Mouse (Mus musculus) embryonic fibroblast, embryonic 13.5 days (primary cell): ENCODE data around the gene Hipk2. TPM values are rescaled to one million over a fixed set of nuclear protein-coding genes. Genes with fewer than 3 reads are reported as not detected.
A peak's percentile ranks its signal among the peaks of the same experiment; 100 is the strongest.
"Not testable (repeated sequence)": the region's sequence is repeated elsewhere in the genome, so short reads cannot be mapped to it uniquely, and the experiment has no call there.

ENCODE experiments used
- H3K27ac ChIP-seq: 2 replicates; pipeline ENCODE4 v1.5.1; 2012; ENCODE audit warnings: low read length, control low read depth, inconsistent platforms; ENCODE audit not compliant: insufficient read depth
- H3K4me1 ChIP-seq: 2 replicates; pipeline ENCODE4 v1.6.1; 2011; ENCODE audit warnings: low read length; ENCODE audit not compliant: control insufficient read depth, insufficient read depth
- H3K4me3 ChIP-seq: 2 replicates; pipeline ENCODE4 v1.5.1; 2011; ENCODE audit warnings: mild to moderate bottlenecking, control low read depth, low read length; ENCODE audit not compliant: insufficient read depth
- CTCF ChIP-seq: IDR thresholded peaks from 2 replicates; pipeline ENCODE4 v1.5.1; 2011; ENCODE audit warnings: mild to moderate bottlenecking, control low read depth, low read length, moderate library complexity, borderline replicate concordance; ENCODE audit not compliant: insufficient read depth
- POLR2A ChIP-seq: IDR thresholded peaks from 2 replicates; pipeline ENCODE4 v1.6.1; 2011; ENCODE audit warnings: low read depth, mild to moderate bottlenecking, control low read depth, low read length, moderate library complexity
- polyA plus RNA-seq: library from polyadenylated mRNA; stranded (reverse); fragments of >200 nt; gene quantifications from 2 replicates; pipeline ENCODE4 v1.2.4, GENCODE M21; 2011; ENCODE audit warnings: low read depth; ENCODE audit not compliant: missing spikeins, insufficient read length

Gene Hipk2
- polyA plus RNA-seq, 1 experiment = 33.1 TPM

DNA sequence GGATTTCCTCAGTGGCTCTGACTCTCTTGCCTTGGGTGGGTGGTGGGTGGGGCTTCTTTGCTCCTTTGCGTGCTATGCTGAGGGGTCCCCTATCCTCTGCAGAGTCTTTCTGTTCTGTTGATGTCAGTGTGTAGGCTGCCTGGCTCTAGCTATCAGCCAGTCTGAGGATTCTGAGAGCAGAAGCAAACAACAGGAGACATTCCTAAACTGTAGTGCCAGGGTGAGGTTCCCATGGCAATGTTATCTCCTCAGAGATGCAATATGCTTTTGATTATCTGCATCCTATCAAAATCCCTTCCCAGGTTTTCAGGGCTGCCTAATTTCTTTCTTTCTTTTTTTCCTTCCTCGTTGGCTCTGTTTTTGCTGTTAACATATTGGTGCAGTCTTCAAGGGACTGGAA lies 193.4 kb downstream of the Hipk2 start:
- H3K27ac ChIP-seq = no peak overlapping the region
- H3K4me3 ChIP-seq = no peak overlapping the region
- H3K4me1 ChIP-seq = no peaks in the 10 kb centered on the region
- TF ChIP-seq POLR2A = no peak
- TF ChIP-seq CTCF = no peak

DNA sequence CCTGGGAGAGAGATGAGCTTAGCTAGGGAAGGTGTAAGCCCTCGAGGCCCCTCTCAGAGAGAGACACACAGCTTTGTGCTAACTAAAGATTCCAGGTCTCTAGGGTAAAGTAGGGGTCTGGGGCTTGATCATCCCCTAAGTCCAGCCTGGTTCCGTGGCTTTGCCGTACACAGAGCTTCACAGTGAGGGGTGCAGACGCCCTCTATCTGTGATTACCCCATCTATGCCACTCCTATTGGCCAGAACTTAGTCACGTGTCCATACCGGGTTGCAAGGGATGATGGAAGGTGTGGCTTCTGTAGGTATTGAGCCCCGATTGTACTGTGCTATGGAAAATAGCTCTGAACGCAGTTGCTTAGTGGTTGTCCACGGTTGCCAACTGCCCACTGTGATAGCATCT lies 198.3 kb downstream of the Hipk2 start:
- Histone ChIP-seq H3K27ac (no peak overlapping the region), H3K4me3 (no peak overlapping the region), H3K4me1 (no peaks in the 10 kb centered on the region)
- TF ChIP-seq CTCF = no peak
- TF ChIP-seq POLR2A = no peak

DNA sequence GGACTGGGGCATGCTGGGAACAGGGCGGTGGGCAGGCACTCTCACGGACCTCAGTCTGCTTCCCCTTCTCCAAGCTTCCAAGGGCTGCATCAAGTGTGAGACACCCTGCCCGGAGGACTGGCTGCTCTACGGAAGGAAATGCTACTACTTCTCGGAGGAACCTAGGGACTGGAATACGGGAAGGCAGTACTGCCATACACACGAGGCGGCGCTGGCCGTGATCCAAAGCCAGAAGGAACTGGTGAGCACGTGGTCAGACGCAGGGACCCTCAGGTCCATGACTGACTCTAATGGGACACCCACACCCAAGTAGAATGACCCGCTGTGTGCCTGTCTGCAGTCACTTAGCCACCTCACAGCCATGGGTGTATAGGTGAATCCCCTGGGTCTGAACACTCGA lies 199.2 kb downstream of the Hipk2 start:
- Histone ChIP-seq H3K4me1 (no peaks in the 10 kb centered on the region), H3K4me3 (no peak overlapping the region), H3K27ac (no peak overlapping the region)
- TF ChIP-seq POLR2A (no peak), CTCF (no peak)

DNA sequence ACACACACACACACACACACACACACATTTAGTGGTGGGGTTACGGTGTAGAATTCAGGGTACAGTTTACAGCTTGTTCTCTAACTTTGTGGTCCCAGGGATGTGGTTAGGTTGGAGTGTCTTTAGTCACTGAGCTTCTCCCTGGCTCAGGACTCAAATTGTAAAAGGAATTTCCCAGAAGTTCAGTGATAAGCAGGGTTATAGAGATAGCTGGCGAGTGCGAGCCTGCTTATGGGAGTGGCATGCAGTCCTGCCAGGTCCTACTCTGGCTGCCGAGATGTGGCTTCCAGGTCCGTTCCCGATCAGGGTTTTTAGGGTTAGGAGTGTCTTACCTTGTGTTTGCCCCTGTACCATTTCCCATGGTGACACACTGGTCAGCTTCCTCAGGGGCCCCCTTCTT lies 199.7 kb downstream of the Hipk2 start:
- no peaks in the 10 kb centered on the region for H3K4me1 ChIP-seq
- no peak for TF ChIP-seq CTCF
- no peak for TF ChIP-seq POLR2A
- no peak overlapping the region for H3K27ac ChIP-seq
- no peak overlapping the region for H3K4me3 ChIP-seq

DNA sequence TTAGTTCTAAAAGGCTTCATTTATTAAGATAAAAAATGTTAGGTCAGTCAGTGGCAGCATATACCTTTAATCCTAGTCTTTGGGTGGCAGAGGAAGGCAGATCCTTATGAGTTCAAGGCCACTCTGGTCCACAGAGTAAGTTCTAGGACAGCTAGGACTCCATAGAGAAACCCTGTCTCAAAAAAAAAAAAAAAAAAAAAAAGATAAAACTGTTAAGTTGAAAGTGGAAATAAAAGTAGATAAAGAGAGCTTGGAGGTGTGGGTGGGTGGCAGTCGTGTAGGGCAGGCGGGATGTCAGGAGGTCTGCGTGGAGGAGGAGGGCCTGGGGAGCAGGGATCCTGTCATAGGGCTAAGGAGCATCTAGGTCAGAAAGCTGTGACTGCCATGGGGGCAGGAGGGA lies 204.0 kb downstream of the Hipk2 start:
- peaks cover 4% of the 10 kb centered on the region; the same call in 1 of the 2 replicates for H3K4me1 ChIP-seq
- TF ChIP-seq CTCF (no peak), POLR2A (no peak)
- no peak overlapping the region for H3K27ac ChIP-seq
- no peak overlapping the region for H3K4me3 ChIP-seq

DNA sequence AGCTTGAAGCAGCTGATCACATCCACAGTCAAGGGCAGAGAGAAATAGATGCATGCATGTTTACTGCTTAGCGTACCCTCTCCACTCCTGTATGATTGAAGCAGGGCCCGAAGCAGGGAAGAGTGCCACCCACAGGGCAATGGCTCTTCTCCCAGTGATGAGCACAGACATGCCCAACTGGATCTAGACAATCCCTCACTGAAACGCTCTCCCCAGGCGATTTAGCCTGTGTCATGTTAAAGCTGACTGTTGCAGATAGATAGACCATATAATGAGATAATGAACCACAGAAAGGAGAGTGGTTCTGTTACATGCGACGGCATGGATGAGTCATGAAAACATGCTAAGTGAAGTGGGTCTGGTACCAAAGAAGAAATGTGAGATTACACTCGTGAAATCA lies 204.7 kb downstream of the Hipk2 start:
- Histone ChIP-seq H3K4me3 (no peak overlapping the region), H3K4me1 (peaks cover 4% of the 10 kb centered on the region; the same call in 1 of the 2 replicates), H3K27ac (no peak overlapping the region)
- TF ChIP-seq CTCF (no peak), POLR2A (no peak)

DNA sequence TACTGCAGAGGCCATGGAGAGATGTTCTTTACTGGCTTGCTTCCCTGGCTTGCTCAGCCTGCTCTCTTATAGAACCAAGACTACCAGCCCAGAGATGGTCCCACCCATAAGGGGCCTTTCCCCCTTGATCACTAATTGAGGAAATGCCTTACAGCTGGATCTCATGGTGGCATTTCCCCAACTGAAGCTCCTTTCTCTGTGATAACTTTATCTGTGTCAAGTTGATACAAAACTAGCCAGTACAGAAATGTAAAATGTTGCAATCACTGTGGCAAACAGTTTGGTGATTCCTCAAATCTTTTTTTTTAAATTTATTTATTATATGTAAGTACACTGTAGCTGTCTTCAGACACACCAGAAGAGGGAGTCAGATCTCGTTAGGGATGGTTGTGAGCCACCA lies 205.5 kb downstream of the Hipk2 start:
- not testable (repeated sequence) for H3K27ac ChIP-seq, H3K4me1 ChIP-seq, H3K4me3 ChIP-seq

DNA sequence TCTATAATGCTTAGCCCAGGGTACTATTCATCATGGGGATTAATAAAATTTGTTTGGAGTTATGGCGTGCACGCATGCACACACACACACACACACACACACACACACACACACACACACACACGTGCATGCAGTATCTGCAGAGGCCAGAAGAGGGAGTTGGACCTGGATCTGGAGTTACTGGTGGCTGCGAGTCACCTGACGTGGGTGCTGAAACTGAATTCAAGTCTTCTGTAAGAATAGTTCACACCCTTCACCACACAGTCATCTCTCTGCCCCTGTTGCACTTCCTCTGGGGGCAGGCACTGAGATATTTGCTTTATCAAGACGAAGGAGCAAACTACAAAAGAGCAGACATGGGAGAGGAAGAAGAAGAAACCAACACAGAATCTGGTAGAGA lies 206.4 kb downstream of the Hipk2 start:
- Histone ChIP-seq H3K4me3 (no peak overlapping the region), H3K4me1 (peaks cover 4% of the 10 kb centered on the region; the same call in 1 of the 2 replicates), H3K27ac (no peak overlapping the region)
- peak; percentile 17; the same call in 1 of the 2 replicates for TF ChIP-seq CTCF
- no peak for TF ChIP-seq POLR2A

DNA sequence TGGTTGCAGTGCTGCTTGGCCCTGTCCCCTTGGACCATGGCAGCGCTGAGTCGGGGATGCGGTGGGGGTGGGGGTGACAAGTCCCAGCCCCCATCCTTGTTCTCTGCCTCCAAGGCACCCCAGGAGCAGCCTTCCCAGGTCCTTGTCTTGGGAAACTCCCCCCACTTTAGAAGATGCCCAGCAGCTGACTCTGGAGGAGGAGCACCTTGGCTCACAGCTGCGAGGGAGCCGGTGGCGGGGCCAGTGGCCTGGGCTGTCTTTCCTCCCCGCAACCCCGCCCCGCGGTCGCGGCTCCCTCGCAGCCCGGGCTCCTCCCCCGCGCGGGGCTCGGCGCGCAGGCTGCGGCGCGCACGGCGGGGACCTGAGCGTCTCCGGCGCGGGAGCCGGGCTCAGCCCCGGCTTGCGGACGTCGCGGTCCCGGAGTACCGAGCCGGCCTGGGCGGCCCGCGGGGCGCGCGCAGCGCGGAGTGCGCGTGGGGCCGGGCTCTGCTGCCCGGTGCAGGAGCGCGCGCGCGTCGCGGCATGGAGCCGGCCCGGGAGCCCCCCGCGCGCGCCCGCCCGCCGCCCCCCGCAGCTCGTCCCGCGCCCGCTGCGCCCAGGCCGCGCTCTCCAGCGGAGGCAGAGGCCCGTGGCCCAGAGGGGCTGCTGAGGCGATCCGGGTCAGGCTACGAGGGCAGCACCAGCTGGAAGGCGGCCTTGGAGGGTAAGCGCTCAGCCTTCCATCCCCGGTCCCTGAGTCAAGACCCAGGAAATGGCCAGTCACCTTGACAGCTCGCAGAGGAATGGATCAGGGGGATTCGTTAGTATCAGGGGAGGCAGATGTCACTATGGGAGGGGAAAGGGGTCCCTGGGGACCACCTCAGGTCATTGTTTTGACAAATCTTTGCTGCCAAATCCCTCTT lies 213.0 kb downstream of the Hipk2 start, which contains the start of gene Clec2l:
Clec2l (plus strand) TSS at position 356 of the 902 bp plus-strand sequence.
- Histone ChIP-seq H3K27ac (no peak within 1 kb of the TSS), H3K4me3 (peak within 1 kb of the TSS; percentile 22; the same call in 1 of the 2 replicates), H3K4me1 (no peaks in the 10 kb centered on the region)
- no peak for TF ChIP-seq POLR2A
- no peak for TF ChIP-seq CTCF

DNA sequence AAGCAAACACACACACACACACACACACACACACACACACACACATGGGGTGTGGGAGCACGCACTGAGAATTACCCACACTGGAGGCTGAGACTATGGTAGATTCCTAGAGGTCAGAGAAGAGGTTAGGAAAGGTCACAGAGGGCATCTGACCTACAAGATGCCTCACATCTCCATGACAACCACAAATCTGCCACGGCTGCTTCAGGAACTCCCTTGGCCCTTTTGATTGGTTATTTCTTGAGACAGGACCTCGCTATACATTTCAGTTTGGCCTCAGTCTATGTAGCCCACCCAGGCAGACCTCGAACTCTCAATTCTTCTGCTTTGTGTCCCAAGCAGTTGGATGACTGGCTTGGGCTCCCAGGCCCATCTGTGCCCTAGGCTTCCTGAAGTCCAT lies 214.3 kb downstream of the Hipk2 start:
- Histone ChIP-seq H3K27ac (no peak overlapping the region), H3K4me3 (no peak overlapping the region), H3K4me1 (no peaks in the 10 kb centered on the region)
- TF ChIP-seq POLR2A (no peak), CTCF (no peak)

DNA sequence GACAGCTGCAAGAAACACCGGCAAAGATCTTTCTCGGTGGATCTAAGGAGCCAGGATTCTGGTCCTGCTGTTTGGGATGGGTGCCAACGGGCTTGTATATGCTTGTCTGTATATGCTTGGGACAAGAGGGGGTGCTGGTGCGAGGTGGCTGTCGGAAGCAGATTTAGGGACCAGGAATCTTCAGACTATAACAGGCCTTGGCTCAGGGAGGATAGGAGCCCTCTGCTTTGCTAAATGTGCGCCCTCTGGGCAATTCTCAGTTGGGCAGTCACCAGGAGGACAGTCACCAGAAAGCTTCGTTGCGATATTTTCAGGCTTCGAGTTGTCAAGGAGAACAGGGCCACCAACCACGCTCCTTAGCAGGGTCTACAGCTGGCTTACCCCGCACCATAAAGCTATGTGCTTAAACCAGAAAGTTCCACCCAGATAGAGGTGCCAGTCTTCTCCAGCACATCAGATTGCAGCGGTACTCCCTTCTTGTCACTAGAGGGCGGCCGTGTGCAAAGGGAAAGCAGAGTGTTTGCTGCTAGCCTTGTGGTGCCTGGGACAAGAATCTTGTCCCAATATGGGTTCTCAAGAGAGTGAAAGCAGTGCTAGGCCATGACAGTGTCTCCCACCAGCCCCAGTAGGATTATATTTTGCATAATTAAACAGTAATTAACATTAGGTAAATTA lies 225.6 kb downstream of the Hipk2 start:
- H3K4me3 ChIP-seq = no peak overlapping the region
- TF ChIP-seq POLR2A (no peak), CTCF (peak; percentile 95)
- H3K4me1 ChIP-seq = no peaks in the 10 kb centered on the region
- no peak overlapping the region for H3K27ac ChIP-seq
